Mouse (Mus musculus) MEL (cell line): ENCODE results near the gene Smc3. TPM values are rescaled to one million over a fixed set of nuclear protein-coding genes. Genes with fewer than 3 reads are reported as not detected.

Source experiments
- DNase-seq: peaks from one replicate; pipeline ENCODE4 v3.0.0; 2011; ENCODE audit warnings: low read depth, low spot score
- H3K27ac ChIP-seq: 2 replicates; pipeline ENCODE4 v1.5.1; 2012; ENCODE audit warnings: low read depth, mild to moderate bottlenecking, control low read depth, low read length, moderate library complexity; ENCODE audit not compliant: control insufficient read depth
- H3K27me3 ChIP-seq, 2 experiments: fragments of 150-350 bp in 1 of 2; sonication (generic) in 1 of 2; 2 replicates each; pipeline ENCODE4 v1.6.1; 2012; ENCODE audit warnings: low read length in 2 of 2, mild to moderate bottlenecking in 2 of 2, improper control_type of control experiment in 1 of 2, moderate library complexity in 1 of 2; ENCODE audit not compliant: insufficient read depth in 2 of 2, control insufficient read depth in 1 of 2
- H3K36me3 ChIP-seq, 2 experiments: 2 replicates each; pipeline ENCODE4 v1.6.1; 2012 to 2014; ENCODE audit warnings: low read length in 2 of 2, improper control_type of control experiment in 1 of 2, inconsistent platforms in 1 of 2, mild to moderate bottlenecking in 1 of 2; ENCODE audit not compliant: insufficient read depth in 2 of 2, control insufficient read depth in 1 of 2
- H3K4me1 ChIP-seq, 2 experiments: fragments of 150-350 bp in 1 of 2; sonication (generic) in 1 of 2; 2 replicates each; pipeline ENCODE4 v1.6.1; 2012; ENCODE audit warnings: low read length in 2 of 2, improper control_type of control experiment in 1 of 2, mild to moderate bottlenecking in 1 of 2; ENCODE audit not compliant: insufficient read depth in 2 of 2, control insufficient read depth in 1 of 2
- H3K4me3 ChIP-seq, 2 experiments: fragments of 150-350 bp in 1 of 2; sonication (generic) in 1 of 2; 2 replicates each; pipeline ENCODE4 v1.5.1; 2012; ENCODE audit warnings: low read depth in 2 of 2, low read length in 2 of 2, mild to moderate bottlenecking in 2 of 2, moderate library complexity in 2 of 2, control low read depth in 1 of 2, improper control_type of control experiment in 1 of 2; ENCODE audit not compliant: control insufficient read depth in 1 of 2, insufficient read depth in 1 of 2
- H3K79me2 ChIP-seq: 2 replicates; pipeline ENCODE4 v1.6.1; 2012; ENCODE audit warnings: mild to moderate bottlenecking, low read length, moderate library complexity; ENCODE audit not compliant: control insufficient read depth, poor library complexity, insufficient read depth
- H3K9ac ChIP-seq: 2 replicates; pipeline ENCODE4 v1.6.1; 2012; ENCODE audit warnings: low read depth, mild to moderate bottlenecking, control low read depth, low read length, moderate library complexity; ENCODE audit not compliant: control insufficient read depth, poor library complexity, severe bottlenecking
- H3K9me3 ChIP-seq: fragments of 150-350 bp; sonication (generic); replicated peaks from 2 replicates; pipeline ENCODE4 v1.6.1; 2012; ENCODE audit warnings: mild to moderate bottlenecking, low read length, improper control_type of control experiment, moderate library complexity; ENCODE audit not compliant: insufficient read depth
- CHD1 ChIP-seq: IDR thresholded peaks from 2 replicates; pipeline ENCODE4 v1.6.1; 2012; ENCODE audit warnings: low read depth, mild to moderate bottlenecking, inconsistent platforms, low read length, improper control_type of control experiment
- ELF1 ChIP-seq: IDR thresholded peaks from 2 replicates; pipeline ENCODE4 v1.6.1; 2014; ENCODE audit warnings: low read depth, mild to moderate bottlenecking, inconsistent platforms, low read length, improper control_type of control experiment, moderate library complexity
- GABPA ChIP-seq: IDR thresholded peaks from 2 replicates; pipeline ENCODE4 v1.6.1; 2012; ENCODE audit warnings: low read depth, mild to moderate bottlenecking, inconsistent platforms, low read length, improper control_type of control experiment, moderate library complexity
- GATA1 ChIP-seq: IDR thresholded peaks from 2 replicates; pipeline ENCODE4 v1.6.1; 2011; ENCODE audit warnings: low read depth, low read length, improper control_type of control experiment
- HCFC1 ChIP-seq: IDR thresholded peaks from 2 replicates; pipeline ENCODE4 v1.6.1; 2012; ENCODE audit warnings: low read depth, mild to moderate bottlenecking, inconsistent platforms, low read length, improper control_type of control experiment, moderate library complexity
- MAFK ChIP-seq: IDR thresholded peaks from 2 replicates; pipeline ENCODE4 v1.6.1; 2011; ENCODE audit warnings: low read depth, mild to moderate bottlenecking, low read length, improper control_type of control experiment, borderline replicate concordance
- MAX ChIP-seq: IDR thresholded peaks from 2 replicates; pipeline ENCODE4 v1.6.1; 2011; ENCODE audit warnings: low read length, improper control_type of control experiment
- MEF2A ChIP-seq: IDR thresholded peaks from 2 replicates; pipeline ENCODE4 v1.6.1; 2014; ENCODE audit warnings: low read depth, mild to moderate bottlenecking, inconsistent platforms, low read length, improper control_type of control experiment; ENCODE audit not compliant: poor library complexity, insufficient replicate concordance, severe bottlenecking; ENCODE audit errors: extremely low read depth
- NELFE ChIP-seq: IDR thresholded peaks from 2 replicates; pipeline ENCODE4 v1.6.1; 2011; ENCODE audit warnings: low read depth, low read length, improper control_type of control experiment
- NRF1 ChIP-seq: IDR thresholded peaks from 2 replicates; pipeline ENCODE4 v1.6.1; 2014; ENCODE audit warnings: low read depth, mild to moderate bottlenecking, inconsistent platforms, low read length, improper control_type of control experiment, moderate library complexity; ENCODE audit not compliant: poor library complexity, insufficient read depth, severe bottlenecking
- RAD21 ChIP-seq: IDR thresholded peaks from 2 replicates; pipeline ENCODE4 v1.6.1; 2011; ENCODE audit warnings: mild to moderate bottlenecking, low read depth, low read length, improper control_type of control experiment
- RCOR1 ChIP-seq: IDR thresholded peaks from 2 replicates; pipeline ENCODE4 v1.6.1; 2012; ENCODE audit warnings: low read depth, mild to moderate bottlenecking, inconsistent platforms, low read length, improper control_type of control experiment
- SIN3A ChIP-seq: IDR thresholded peaks from 2 replicates; pipeline ENCODE4 v1.6.1; 2012; ENCODE audit warnings: low read length, improper control_type of control experiment, inconsistent platforms
- SMC3 ChIP-seq: IDR thresholded peaks from 2 replicates; pipeline ENCODE4 v1.6.1; 2011; ENCODE audit warnings: low read depth, low read length, improper control_type of control experiment
- TAL1 ChIP-seq: IDR thresholded peaks from 2 replicates; pipeline ENCODE4 v1.6.1; 2012; ENCODE audit warnings: mild to moderate bottlenecking, inconsistent platforms, low read length, moderate library complexity, mixed read lengths
- TBP ChIP-seq: IDR thresholded peaks from 2 replicates; pipeline ENCODE4 v1.8.0; 2011; ENCODE audit warnings: low read depth, low read length, improper control_type of control experiment
- TCF12 ChIP-seq: IDR thresholded peaks from 2 replicates; pipeline ENCODE4 v1.6.1; 2014; ENCODE audit warnings: low read depth, mild to moderate bottlenecking, inconsistent platforms, low read length, improper control_type of control experiment, moderate library complexity
- UBTF ChIP-seq: IDR thresholded peaks from 2 replicates; pipeline ENCODE4 v1.6.1; 2012; ENCODE audit warnings: low read depth, mild to moderate bottlenecking, inconsistent platforms, low read length, improper control_type of control experiment, moderate library complexity, borderline replicate concordance; ENCODE audit not compliant: insufficient read depth
- USF1 ChIP-seq: IDR thresholded peaks from 2 replicates; pipeline ENCODE4 v1.6.1; 2014; ENCODE audit warnings: low read depth, mild to moderate bottlenecking, inconsistent platforms, low read length, improper control_type of control experiment, moderate library complexity
- ZC3H11A ChIP-seq: IDR thresholded peaks from 2 replicates; pipeline ENCODE4 v1.6.1; 2012; ENCODE audit warnings: low read depth, mild to moderate bottlenecking, inconsistent platforms, low read length, improper control_type of control experiment
- ZNF384 ChIP-seq: IDR thresholded peaks from 2 replicates; pipeline ENCODE4 v1.6.1; 2012; ENCODE audit warnings: low read depth, mild to moderate bottlenecking, inconsistent platforms, low read length, improper control_type of control experiment
- polyA plus RNA-seq, 2 experiments: library from polyadenylated mRNA; stranded (reverse) in 1 of 2; unstranded in 1 of 2; fragments of >175 nt in 1 of 2; fragments of >200 nt in 1 of 2; gene quantifications; 2 replicates each; pipeline versions ENCODE4 v1.2.1 to v1.2.4; 2012; ENCODE audit warnings: low replicate concordance in 2 of 2, low read depth in 1 of 2; ENCODE audit not compliant: insufficient read length in 2 of 2, insufficient read depth in 1 of 2, missing spikeins in 1 of 2
- total RNA-seq: library from RNA; depleted of rRNA; stranded (reverse); fragments of 300-350 nt; gene quantifications from 2 replicates; pipeline ENCODE4 v1.2.3, GENCODE M21; 2012

Smc3 gene
- total and polyA plus RNA-seq, 3 experiments: 100 to 129 (median 118) TPM

GRCm38 (mm10) chr19:53554402-53554801, 45.8 kb upstream of the Smc3 start:
- Histone ChIP-seq H3K27ac (no peak overlapping the region), H3K4me3 (no peak overlapping the region), H3K9me3 (no peaks in the 10 kb centered on the region), H3K79me2 (no peaks in the 10 kb centered on the region), H3K4me1 (no peaks in the 10 kb centered on the region), H3K27me3 (no peaks in the 10 kb centered on the region), H3K9ac (no peak overlapping the region), H3K36me3 (no peaks in the 10 kb centered on the region)
- TF ChIP-seq MAFK (no peak), RAD21 (no peak), RCOR1 (no peak), SIN3A (no peak), USF1 (no peak), GABPA (no peak), TAL1 (no peak), NRF1 (no peak), CHD1 (no peak), MEF2A (no peak), TBP (no peak), MAX (no peak), ZNF384 (no peak), ZC3H11A (no peak), NELFE (no peak), SMC3 (no peak), ELF1 (no peak), UBTF (no peak), GATA1 (no peak)
- DNase-seq: no peak

GRCm38 (mm10) chr19:53554981-53555616, 45.1 kb upstream of the Smc3 start:
- H3K9me3 ChIP-seq: no peaks in the 10 kb centered on the region
- H3K9ac ChIP-seq: no peak overlapping the region
- no peaks in the 10 kb centered on the region for H3K4me1 ChIP-seq
- no peak overlapping the region for H3K4me3 ChIP-seq
- no peaks in the 10 kb centered on the region for H3K36me3 ChIP-seq
- DNase-seq: no peak
- no peaks in the 10 kb centered on the region for H3K79me2 ChIP-seq
- H3K27ac ChIP-seq: no peak overlapping the region
- TF ChIP-seq ZC3H11A (no peak), TCF12 (no peak), ELF1 (no peak), HCFC1 (no peak), RCOR1 (no peak)
- H3K27me3 ChIP-seq: peaks cover 1 to 3% of the 10 kb centered on the region in 2 experiments; a peak in 3 of 4 replicates
